Mouse (Mus musculus): ENCODE results near the gene Ptger3.

Ptger3 gene

GRCm38 (mm10) chr3:157582626-157583405 is 16.1 kb downstream of the Ptger3 start:
- no peak for DNase-seq (ENCODE audit: low read depth in 2 of 2, low spot score in 2 of 2)

GRCm38 (mm10) chr3:157597837-157598379 is 31.2 kb downstream of the Ptger3 start:
- DNase-seq (ENCODE audit: low read depth in 2 of 2, low spot score in 2 of 2): no peak

DNA sequence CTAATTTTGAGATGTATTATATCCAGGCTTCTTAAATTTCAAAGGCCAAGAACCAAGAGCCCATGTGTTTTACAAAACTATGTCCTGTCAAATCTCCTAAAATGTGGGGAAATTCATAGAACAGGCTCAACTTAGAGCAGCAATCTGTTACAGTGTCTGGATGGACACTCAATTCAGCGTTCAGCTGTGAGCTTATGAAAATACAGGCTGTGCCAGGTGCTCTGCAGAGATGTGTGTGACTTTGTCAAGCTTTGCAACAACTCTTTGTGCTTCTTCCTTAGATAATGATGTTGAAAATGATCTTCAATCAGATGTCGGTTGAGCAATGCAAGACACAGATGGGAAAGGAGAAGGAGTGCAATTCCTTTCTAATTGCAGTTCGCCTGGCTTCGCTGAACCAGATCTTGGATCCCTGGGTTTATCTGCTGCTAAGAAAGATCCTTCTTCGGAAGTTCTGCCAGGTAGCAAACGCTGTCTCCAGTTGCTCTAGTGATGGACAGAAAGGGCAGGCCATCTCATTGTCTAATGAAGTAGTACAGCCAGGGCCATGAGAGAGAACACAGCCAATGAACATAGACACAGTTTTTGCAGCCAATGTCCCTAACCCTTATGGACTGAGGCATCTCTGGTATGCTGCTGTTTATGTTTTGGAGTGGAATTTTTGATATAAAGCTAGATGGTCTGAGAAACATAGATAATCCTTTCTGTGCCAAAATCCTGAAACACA is 38.2 kb downstream of the Ptger3 start:
- no peak for DNase-seq (ENCODE audit: low read depth in 2 of 2, low spot score in 2 of 2)

- DNase-seq (ENCODE audit: low read depth in 2 of 2, low spot score in 2 of 2): no peak
These were observed 38.7 kb downstream of the Ptger3 start for GRCm38 (mm10) chr3:157605411-157605740.

GRCm38 (mm10) chr3:157613542-157613941 is 46.9 kb downstream of the Ptger3 start:
- no peak for DNase-seq (ENCODE audit: low read depth in 2 of 2, low spot score in 2 of 2)

DNA sequence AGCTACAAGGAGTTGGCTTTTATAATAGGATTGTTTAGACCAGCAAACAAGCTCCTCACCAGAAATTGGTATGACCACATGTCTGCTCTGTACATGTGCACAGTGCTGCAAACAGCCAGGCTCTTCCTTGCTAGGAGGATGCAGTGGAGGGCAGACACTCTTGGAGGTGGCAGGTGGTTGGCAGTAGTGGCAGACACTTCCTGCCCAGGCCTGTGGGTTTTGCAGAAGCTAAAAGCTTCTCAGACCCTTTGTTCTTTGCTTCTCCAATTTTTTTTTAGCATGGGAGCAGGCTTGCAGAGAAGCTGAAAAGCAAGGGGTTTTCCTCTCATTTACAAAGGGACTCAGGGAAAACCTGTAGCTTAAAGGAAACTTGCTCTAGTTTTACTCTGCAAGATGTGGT is 50.3 kb downstream of the Ptger3 start:
- DNase-seq (ENCODE audit: low read depth in 2 of 2, low spot score in 2 of 2): peak; percentile 5 to 18

- no peak for DNase-seq (ENCODE audit: low read depth in 2 of 2, low spot score in 2 of 2)
These were observed 60.7 kb downstream of the Ptger3 start for GRCm38 (mm10) chr3:157627407-157627806.

DNA sequence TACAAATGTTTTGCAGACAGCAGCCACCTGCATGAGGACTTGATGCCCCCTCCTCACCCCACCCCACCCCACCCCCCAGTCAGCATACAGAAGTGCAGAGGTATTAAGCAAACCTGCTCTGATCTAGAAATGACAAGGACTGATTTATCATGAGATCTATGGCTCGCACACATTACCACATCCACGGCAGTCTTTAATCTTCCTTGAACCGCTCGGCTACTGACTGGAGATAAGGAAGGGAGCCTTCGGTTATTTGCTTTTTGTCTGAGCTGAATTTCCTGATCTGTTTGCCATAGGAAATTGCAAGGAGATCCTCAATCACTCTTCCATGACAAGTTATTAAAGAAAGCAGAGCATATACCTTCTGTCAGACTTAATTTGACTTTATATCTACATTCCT is 64.0 kb downstream of the Ptger3 start:
- DNase-seq (ENCODE audit: low read depth in 2 of 2, low spot score in 2 of 2): no peak

GRCm38 (mm10) chr3:157631383-157631782 is 64.7 kb downstream of the Ptger3 start:
- no peak for DNase-seq (ENCODE audit: low read depth in 2 of 2, low spot score in 2 of 2)

- no peak for DNase-seq (ENCODE audit: low read depth in 2 of 2, low spot score in 2 of 2)
These were observed 67.7 kb downstream of the Ptger3 start for GRCm38 (mm10) chr3:157634431-157634830.

GRCm38 (mm10) chr3:157635713-157636112 is 69.0 kb downstream of the Ptger3 start:
- no peak for DNase-seq (ENCODE audit: low read depth in 2 of 2, low spot score in 2 of 2)

DNA sequence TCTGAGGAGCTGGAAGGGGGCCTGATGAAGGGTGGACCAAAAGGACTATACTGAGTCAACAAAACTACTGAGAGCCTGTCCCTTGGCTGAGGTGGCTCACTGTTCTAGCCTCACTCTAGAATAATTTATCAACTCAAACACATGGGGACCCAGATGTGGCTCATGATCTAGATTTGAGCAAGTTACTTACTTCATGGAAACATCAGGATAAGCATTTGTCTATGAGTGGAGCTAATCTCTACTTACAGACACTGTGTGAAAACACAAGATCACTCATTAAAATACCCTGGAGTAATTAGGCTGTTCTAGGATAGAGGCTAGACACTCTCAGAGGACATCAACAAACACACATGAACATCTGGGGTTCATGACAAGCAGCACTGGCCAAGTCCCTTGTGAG is 70.2 kb downstream of the Ptger3 start:
- DNase-seq (ENCODE audit: low read depth in 2 of 2, low spot score in 2 of 2): no peak

- no peak for DNase-seq (ENCODE audit: low read depth in 2 of 2, low spot score in 2 of 2)
These were observed 70.6 kb downstream of the Ptger3 start for GRCm38 (mm10) chr3:157637341-157637740.

DNA sequence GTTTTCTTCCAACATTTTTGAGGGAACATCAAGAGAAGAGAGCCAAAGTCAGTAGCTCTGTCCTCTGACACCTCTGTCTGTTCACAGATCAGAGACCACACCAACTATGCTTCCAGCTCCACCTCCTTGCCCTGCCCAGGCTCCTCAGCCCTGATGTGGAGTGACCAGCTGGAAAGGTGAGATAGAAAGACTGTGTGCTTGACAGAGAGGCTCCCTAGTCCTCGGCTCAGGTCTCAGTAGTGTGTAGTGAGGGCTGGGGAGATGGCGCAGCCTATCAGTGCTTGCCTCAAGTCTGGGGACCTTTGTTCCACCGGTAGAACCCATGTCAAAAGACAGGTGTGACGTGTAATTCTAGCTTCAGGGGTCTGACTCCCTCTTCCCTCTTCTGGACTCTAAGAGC is 74.9 kb downstream of the Ptger3 start:
- DNase-seq (ENCODE audit: low read depth in 2 of 2, low spot score in 2 of 2): no peak

DNA sequence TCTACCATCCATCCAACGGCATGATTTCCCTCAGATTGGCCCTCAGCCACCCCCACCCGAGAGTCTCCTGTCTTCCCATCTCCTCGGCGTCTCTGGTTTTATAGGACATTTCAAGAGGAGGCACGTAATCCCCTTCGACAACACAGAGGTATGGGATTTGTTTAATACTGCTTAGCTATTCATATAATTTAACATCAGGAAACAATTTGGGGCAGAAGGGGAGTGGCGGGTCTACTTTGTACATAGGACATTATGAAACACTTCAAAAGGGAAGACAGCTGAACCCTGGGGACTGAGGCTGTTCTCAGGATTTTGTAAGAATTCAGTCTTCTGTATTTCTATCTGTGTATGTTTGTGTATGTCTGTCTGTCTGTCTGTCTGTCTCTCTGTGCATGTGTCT is 94.9 kb downstream of the Ptger3 start:
- DNase-seq (ENCODE audit: low read depth in 2 of 2, low spot score in 2 of 2): no peak

- DNase-seq (ENCODE audit: low read depth in 2 of 2, low spot score in 2 of 2): no peak
These were observed 97.9 kb downstream of the Ptger3 start for GRCm38 (mm10) chr3:157664486-157665041.

DNA sequence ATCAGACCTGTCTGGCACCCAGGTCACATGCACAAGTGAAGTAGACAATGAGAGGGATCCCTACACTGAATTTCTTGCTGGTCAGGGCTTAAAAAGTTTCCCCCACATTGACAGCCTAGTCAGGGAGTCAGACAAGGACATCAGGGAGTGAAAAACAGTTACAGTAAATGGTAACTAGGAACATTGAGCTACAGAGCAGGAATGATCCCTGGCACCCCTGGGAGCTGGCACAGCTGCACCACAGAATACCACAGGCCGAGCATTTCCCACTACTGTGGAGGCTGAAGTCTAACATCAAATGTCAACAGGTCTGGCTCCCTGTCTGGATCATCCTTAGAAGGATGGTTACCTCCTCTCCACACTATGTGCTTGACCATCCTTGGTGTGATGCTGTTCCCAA is 98.8 kb downstream of the Ptger3 start:
- no peak for DNase-seq (ENCODE audit: low read depth in 2 of 2, low spot score in 2 of 2)

DNA sequence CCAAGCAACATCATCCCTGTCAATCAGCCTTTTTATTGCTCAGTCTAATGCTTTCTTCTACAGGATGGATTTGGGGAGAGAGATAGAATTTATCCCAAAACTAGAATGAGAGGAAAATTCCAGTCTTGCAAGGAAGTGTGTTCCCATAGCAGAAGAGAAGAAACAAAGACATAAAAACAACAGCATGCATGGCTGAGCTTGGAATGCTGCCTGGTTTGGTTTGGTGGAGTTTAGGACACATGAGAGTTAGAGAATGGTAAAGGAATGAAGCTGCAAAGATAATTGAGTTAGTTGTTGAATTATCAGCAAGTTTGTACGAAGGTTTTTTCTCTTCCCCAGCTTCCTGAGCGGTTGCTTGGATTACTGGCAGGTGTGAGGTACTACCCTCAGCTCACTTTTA is 99.5 kb downstream of the Ptger3 start:
- no peak for DNase-seq (ENCODE audit: low read depth in 2 of 2, low spot score in 2 of 2)

GRCm38 (mm10) chr3:157686105-157686504 is 119.4 kb downstream of the Ptger3 start:
- DNase-seq (ENCODE audit: low read depth in 2 of 2, low spot score in 2 of 2): no peak

GRCm38 (mm10) chr3:157688419-157689162 is 121.9 kb downstream of the Ptger3 start:
- DNase-seq (ENCODE audit: low read depth in 2 of 2, low spot score in 2 of 2): no peak
